Mouse (Mus musculus): ENCODE results near the gene Atl1. TPM values are rescaled to one million over a fixed set of nuclear protein-coding genes. Genes with fewer than 3 reads are reported as not detected.

The Atl1 gene
- polyA plus RNA-seq, 1 experiment = 2.0 TPM

DNA sequence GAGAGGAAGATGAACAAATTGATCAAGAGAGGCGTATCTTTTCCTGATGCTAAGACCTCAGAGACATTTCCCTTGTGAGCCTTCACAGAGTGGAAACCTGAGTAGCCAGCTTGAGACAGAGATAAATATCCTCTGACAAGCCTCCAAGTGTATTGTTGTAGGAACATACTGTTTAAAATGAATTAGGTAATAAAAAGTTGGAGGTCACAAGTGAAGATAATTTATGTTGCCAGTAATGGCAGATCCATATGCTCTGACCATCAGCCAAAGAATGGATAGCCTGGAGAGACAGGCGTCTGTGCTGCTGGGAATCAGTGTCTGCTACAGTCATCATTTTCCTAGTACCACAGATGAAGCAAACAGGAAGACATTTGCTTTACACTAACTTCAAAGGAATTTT, 2.6 kb downstream of the Atl1 start:
- WGBS = 57% methylated on average over 2 of the region's 2 CpGs
- TF ChIP-seq POLR2A (IDR thresholded peaks at IDR 0.05; ENCODE audit: borderline replicate concordance, extremely low read depth, low read depth, low read length) (no peak), CTCF (IDR thresholded peaks at IDR 0.05; ENCODE audit: insufficient read depth, low read length) (no peak)
- no peak for DNase-seq
- Histone ChIP-seq H3K4me3 (replicated peaks; ENCODE audit: extremely low read depth, low read depth, low read length) (no peak overlapping the region), H3K4me1 (ENCODE audit: control insufficient read depth, insufficient read depth, low read length) (peaks cover 7% of the 10 kb centered on the region)

DNA sequence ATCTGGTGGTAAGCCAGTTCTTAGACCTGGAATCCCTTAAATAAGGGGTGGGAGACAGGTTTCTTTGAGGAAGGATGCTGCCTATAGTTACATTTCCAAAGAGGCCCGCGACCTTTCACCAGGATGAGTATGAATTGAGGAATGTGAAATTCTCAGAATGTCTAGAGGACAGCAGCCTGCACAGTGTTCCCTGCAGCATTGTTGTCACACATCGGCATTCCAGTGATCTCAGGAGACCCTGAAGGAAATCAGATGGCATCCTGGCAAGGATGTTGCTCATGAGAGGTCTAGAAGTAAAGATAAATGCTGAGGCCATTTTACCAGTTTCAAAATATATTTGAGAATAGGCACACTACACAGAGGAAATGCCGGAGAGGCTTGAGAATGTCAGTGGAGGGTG, 5.7 kb downstream of the Atl1 start:
- DNase-seq = no peak
- no peak for TF ChIP-seq POLR2A (IDR thresholded peaks at IDR 0.05; ENCODE audit: borderline replicate concordance, extremely low read depth, low read depth, low read length)
- TF ChIP-seq CTCF (IDR thresholded peaks at IDR 0.05; ENCODE audit: insufficient read depth, low read length) = no peak
- Histone ChIP-seq H3K4me1 (ENCODE audit: control insufficient read depth, insufficient read depth, low read length) (no peaks in the 10 kb centered on the region), H3K4me3 (replicated peaks; ENCODE audit: extremely low read depth, low read depth, low read length) (no peak overlapping the region)
- 73% methylated on average over 4 of the region's 4 CpGs for WGBS

DNA sequence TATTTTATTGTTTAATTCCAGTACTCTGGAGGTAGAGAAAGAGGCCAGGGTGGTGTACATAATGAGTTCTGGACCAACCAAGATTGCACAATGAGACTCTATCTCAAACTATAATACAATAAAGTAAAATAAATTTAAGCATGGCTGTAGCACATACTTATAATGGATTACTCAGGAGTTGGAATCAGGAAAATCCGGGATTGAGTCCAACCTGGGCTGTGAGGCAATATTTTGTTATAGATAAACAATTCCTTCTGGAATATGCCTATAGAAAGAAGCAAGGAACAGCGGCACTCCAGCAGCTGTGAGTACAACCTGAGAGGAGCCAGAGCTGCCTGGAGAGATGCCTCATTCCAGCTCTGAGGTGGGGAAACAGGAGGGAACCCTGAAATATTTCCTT, 12.6 kb downstream of the Atl1 start:
- no peak overlapping the region for H3K4me3 ChIP-seq (replicated peaks; ENCODE audit: extremely low read depth, low read depth, low read length)
- WGBS = 37% methylated on average over 2 of the region's 2 CpGs
- DNase-seq = no peak
- TF ChIP-seq POLR2A (IDR thresholded peaks at IDR 0.05; ENCODE audit: borderline replicate concordance, extremely low read depth, low read depth, low read length) = no peak
- TF ChIP-seq CTCF (IDR thresholded peaks at IDR 0.05; ENCODE audit: insufficient read depth, low read length) = no peak
- no peaks in the 10 kb centered on the region for H3K4me1 ChIP-seq (ENCODE audit: control insufficient read depth, insufficient read depth, low read length)

- whole genome bisulfite sequencing = 33% methylated on average over 30 of the region's 30 CpGs
- TF ChIP-seq CTCF (IDR thresholded peaks at IDR 0.05; ENCODE audit: insufficient read depth, low read length) (no peak), POLR2A (IDR thresholded peaks at IDR 0.05; ENCODE audit: borderline replicate concordance, extremely low read depth, low read depth, low read length) (no peak)
- no peak for DNase-seq
Measured at GRCm38 (mm10) chr12:69907667-69908510, 15.5 kb downstream of the Atl1 start.

GRCm38 (mm10) chr12:69908511-69908900, 16.1 kb downstream of the Atl1 start:
- TF ChIP-seq POLR2A (IDR thresholded peaks at IDR 0.05; ENCODE audit: borderline replicate concordance, extremely low read depth, low read depth, low read length) (no peak), CTCF (IDR thresholded peaks at IDR 0.05; ENCODE audit: insufficient read depth, low read length) (no peak)
- Histone ChIP-seq H3K4me1 (ENCODE audit: control insufficient read depth, insufficient read depth, low read length) (no peaks in the 10 kb centered on the region), H3K4me3 (replicated peaks; ENCODE audit: extremely low read depth, low read depth, low read length) (no peak overlapping the region)
- no peak for DNase-seq
- 66% methylated on average over 19 of the region's 19 CpGs for WGBS

More at GRCm38 (mm10) chr12:69907667-69908510, 15.5 kb downstream of the Atl1 start:
- no peaks in the 10 kb centered on the region for H3K4me1 ChIP-seq (ENCODE audit: control insufficient read depth, insufficient read depth, low read length)
- no peak overlapping the region for H3K4me3 ChIP-seq (replicated peaks; ENCODE audit: extremely low read depth, low read depth, low read length)

GRCm38 (mm10) chr12:69911906-69912305, 19.5 kb downstream of the Atl1 start:
- 86% methylated on average over 7 of the region's 7 CpGs for WGBS
- no peak for DNase-seq
- TF ChIP-seq POLR2A (IDR thresholded peaks at IDR 0.05; ENCODE audit: borderline replicate concordance, extremely low read depth, low read depth, low read length) (no peak), CTCF (IDR thresholded peaks at IDR 0.05; ENCODE audit: insufficient read depth, low read length) (no peak)
- H3K4me3 ChIP-seq (replicated peaks; ENCODE audit: extremely low read depth, low read depth, low read length) = no peak overlapping the region
- H3K4me1 ChIP-seq (ENCODE audit: control insufficient read depth, insufficient read depth, low read length) = no peaks in the 10 kb centered on the region

GRCm38 (mm10) chr12:69912737-69913136, 20.3 kb downstream of the Atl1 start:
- no peaks in the 10 kb centered on the region for H3K4me1 ChIP-seq (ENCODE audit: control insufficient read depth, insufficient read depth, low read length)
- no peak for TF ChIP-seq CTCF (IDR thresholded peaks at IDR 0.05; ENCODE audit: insufficient read depth, low read length)
- no peak for TF ChIP-seq POLR2A (IDR thresholded peaks at IDR 0.05; ENCODE audit: borderline replicate concordance, extremely low read depth, low read depth, low read length)
- H3K4me3 ChIP-seq (replicated peaks; ENCODE audit: extremely low read depth, low read depth, low read length) = no peak overlapping the region
- WGBS = 80% methylated on average over 7 of the region's 7 CpGs
- no peak for DNase-seq

GRCm38 (mm10) chr12:69917870-69918269, 25.5 kb downstream of the Atl1 start:
- TF ChIP-seq CTCF (IDR thresholded peaks at IDR 0.05; ENCODE audit: insufficient read depth, low read length) (no peak), POLR2A (IDR thresholded peaks at IDR 0.05; ENCODE audit: borderline replicate concordance, extremely low read depth, low read depth, low read length) (no peak)
- 89% methylated on average over 2 of the region's 2 CpGs for WGBS
- Histone ChIP-seq H3K4me3 (replicated peaks; ENCODE audit: extremely low read depth, low read depth, low read length) (no peak overlapping the region), H3K4me1 (ENCODE audit: control insufficient read depth, insufficient read depth, low read length) (no peaks in the 10 kb centered on the region)
- no peak for DNase-seq

DNA sequence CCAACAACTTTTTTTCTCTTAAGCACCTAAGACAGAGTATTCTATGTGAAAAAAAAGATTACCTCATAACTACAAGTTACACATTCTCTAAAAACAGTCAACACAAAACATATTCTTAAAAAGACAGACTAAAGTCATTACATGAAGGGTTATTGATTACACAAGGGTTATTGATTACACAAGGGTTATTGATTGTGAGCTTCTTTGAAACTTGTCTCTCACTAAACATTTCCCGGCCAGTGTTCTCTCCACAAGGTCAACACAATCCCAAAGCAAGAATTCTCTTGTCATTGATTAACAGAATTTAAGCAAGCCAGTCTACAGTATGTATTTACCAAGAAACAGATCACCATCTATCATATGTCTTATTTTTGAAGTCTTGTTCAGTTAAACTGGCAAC, 29.7 kb downstream of the Atl1 start:
- Histone ChIP-seq H3K4me3 (replicated peaks; ENCODE audit: extremely low read depth, low read depth, low read length) (no peak overlapping the region), H3K4me1 (ENCODE audit: control insufficient read depth, insufficient read depth, low read length) (no peaks in the 10 kb centered on the region)
- WGBS = 64% methylated on average over 1 of the region's 1 CpGs
- no peak for DNase-seq
- TF ChIP-seq POLR2A (IDR thresholded peaks at IDR 0.05; ENCODE audit: borderline replicate concordance, extremely low read depth, low read depth, low read length) = no peak
- TF ChIP-seq CTCF (IDR thresholded peaks at IDR 0.05; ENCODE audit: insufficient read depth, low read length) = no peak

- no peak for DNase-seq
- 86% methylated on average over 3 of the region's 3 CpGs for WGBS
Measured at GRCm38 (mm10) chr12:69923128-69923527, 30.7 kb downstream of the Atl1 start.

More at GRCm38 (mm10) chr12:69923128-69923527, 30.7 kb downstream of the Atl1 start:
- Histone ChIP-seq H3K4me3 (replicated peaks; ENCODE audit: extremely low read depth, low read depth, low read length) (no peak overlapping the region), H3K4me1 (ENCODE audit: control insufficient read depth, insufficient read depth, low read length) (no peaks in the 10 kb centered on the region)
- TF ChIP-seq POLR2A (IDR thresholded peaks at IDR 0.05; ENCODE audit: borderline replicate concordance, extremely low read depth, low read depth, low read length) = no peak
- no peak for TF ChIP-seq CTCF (IDR thresholded peaks at IDR 0.05; ENCODE audit: insufficient read depth, low read length)

Data from lung, adult 2 months (tissue).